Mouse (Mus musculus) neural tube, embryonic 10.5 days (tissue): ENCODE results near the gene Gm9970.
A peak's percentile ranks its signal among the peaks of the same experiment; 100 is the strongest.

Source experiments
- DNase-seq: peaks from one replicate; pipeline ENCODE4 v3.0.0-alpha.2; 2017; ENCODE audit warnings: low spot score; ENCODE audit errors: extremely low spot score

The Gm9970 gene

DNA sequence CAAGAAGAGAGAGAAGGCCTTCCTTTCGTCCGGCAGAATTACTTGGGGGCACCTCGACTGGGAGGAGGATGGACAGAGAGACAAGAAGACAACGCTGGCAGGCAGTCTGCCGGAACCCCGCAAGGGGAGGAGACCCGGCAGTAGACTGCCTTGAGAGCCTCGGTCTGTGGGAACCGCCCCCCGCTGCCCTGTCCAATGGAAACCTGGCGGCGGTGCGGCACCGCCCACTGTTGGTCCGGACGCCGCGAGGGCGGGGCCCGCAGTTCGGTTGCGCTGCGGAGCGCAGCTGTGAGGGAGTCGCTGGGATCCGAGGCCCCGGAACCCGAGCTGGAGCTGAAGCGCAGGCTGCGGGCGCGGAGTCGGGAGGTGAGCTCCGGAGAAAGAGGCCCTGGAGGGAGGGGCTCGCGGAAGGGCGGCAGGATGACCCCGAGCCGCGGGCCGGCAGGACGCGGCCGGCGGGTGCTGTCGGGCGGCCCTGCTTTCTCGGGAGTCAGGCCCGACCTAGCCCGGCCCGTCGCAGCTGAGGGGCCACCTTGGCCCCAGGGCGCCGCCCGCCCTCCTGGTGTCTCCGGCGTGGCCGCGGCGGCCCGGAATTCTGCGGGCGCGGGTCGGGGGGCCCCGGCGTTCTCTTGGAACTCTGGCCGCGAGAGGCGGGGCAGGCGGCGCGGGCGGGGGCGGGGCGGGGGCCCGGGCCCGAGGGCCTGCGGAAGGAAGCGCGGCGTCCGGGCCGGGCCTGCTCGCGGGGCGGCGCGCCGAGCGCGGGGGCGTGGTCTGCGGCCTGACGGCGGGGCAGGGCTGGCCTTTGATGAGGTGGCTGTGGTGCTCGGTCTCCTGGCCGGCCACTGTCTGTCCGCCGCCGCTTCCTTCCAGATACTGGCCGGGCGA lies at the start of gene Gm9970, which contains the start of gene Nrbp1:
TSS of gene Gm9970 (minus strand) at position 596 of the 885 bp plus-strand sequence.
TSS of gene Nrbp1 (plus strand) at position 228 of the 885 bp plus-strand sequence.
- peak; percentile 93 for DNase-seq

DNA sequence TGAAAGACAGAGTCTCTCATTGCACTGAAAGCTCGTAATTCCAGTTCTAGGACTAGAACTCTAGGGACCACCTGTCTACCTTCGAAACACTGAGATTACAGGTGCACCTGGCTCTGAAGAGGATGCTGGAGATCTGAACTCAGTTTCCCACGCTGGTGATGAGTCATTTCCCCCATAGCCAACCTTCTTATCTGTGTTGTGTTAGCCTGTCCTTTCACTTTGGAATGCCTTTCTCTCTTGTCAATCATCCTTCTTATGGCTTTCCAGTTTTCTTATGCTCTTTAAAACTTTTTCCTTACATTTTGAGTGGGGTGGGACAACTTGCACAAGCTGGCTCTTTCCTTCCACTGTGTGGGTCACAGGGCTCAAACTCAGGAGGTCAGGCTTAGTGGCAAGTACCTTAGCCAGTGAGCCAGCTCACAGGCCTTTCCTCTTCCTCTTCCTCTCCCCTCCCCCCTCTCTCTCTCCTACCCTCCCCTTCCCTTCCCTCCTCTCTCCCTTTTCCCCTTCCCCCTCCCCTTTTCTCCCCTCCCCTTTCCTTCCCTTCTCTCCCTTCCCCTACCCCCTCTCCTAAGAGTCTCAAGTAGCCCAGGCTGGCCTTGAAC lies 48.7 kb upstream of the Gm9970 start:
- DNase-seq = no peak

DNA sequence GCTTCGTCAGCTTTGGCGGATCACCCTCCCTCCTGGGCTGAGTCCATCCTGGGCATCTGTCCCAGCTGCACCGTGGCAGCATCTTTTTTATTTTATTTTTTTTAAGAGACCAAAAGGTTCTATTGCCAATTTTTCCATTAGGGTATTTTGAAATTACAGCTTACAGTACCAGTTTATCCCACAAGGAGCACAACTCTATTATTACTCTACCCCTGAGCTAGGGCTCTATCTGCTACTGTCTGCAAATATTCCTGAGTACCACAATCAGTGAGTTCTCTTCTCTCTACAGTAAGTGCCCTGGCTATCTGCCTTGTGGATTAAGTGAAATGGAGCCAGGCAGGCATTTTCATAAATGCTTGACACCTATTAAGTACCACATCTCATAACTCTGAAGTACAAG lies 47.6 kb upstream of the Gm9970 start:
- no peak for DNase-seq

DNA sequence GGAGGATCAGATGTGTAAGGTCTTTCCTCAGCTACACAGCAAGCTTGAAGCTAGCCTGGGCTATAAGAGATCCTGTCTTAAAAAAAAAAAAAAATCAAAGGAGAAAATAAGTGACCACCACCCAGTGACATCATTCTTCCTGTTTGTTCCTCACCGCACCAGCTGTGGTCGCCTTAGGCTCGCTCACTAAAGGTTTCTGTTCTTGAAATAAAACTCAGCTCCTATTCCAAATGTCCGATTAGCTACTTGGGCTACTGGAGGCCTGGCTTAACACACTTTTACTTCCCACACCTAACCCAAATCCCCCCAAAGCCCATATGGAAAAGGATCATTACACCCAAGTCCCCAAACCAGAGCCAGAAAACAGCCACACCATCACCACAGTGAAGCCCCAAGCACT lies 47.2 kb upstream of the Gm9970 start:
- no peak for DNase-seq

DNA sequence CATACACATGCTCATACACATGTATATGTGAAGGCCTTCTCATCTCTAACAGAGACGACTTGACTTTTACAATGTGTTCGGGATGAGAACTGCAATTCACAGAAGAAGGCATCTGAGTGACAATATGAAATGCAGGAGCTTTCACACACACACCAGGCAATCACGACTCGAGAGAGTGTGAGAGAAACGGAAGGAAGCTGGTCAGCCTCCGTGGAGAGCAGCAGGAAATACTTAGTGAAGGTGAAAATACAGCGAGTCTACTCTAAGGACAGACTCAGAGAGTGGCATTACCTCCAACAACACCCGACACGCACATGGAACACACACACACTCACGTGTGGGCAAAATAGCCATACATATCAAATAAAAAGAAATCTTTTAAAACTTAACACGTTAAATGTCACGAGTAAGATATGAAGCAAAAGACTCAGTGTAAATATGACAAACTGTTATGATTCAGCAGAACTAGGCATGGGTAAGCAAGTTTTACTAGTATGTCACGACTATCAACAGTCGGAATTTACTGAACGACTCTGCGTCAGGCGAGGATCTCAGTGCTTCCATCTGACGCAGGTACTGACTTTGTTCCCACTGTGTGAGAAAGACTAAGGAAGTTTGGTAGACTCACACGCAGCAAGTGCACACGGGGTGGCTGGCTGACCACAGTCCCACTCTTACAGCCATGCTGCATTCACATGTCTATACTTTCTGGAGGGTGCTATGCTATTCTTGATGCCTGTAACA lies 38.4 kb upstream of the Gm9970 start:
- no peak for DNase-seq

DNA sequence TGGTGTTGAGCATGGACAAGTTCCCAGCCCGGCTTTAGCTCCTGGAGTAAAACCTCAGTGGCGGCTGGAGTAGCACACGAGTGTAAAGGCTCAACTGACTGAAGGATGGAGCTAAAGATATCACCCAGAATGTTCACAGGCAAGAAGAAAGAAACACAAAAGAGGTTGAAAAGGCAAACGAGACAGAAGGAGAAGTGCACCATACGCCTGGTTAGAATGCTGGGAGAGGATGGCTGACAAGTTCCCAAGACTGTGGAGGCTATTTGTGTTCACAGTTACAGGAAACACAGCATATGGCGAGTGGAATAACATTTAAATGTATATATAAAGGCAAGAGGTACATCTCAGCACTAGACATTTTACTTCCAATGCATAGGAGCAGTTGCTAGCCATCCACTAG lies 32.0 kb upstream of the Gm9970 start:
- no peak for DNase-seq

DNA sequence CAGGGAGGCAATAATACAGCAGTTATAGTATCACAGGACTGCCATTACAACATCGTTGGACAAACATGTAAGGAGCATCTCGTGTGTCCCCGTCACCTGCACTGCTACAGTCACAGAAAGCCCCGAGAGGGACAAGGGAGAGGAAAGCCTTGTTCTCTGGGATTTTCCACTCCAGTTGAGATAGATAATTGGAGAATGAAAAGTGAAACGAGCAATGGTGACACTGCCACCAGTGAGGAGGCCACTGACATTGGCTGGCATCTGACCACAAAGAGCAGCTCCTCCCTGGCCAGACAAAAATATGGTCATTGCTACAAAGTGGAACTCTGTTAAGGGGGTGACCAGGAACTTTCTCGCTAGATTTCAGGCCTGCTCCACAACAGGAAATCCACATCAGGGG lies 26.7 kb upstream of the Gm9970 start:
- DNase-seq = no peak

DNA sequence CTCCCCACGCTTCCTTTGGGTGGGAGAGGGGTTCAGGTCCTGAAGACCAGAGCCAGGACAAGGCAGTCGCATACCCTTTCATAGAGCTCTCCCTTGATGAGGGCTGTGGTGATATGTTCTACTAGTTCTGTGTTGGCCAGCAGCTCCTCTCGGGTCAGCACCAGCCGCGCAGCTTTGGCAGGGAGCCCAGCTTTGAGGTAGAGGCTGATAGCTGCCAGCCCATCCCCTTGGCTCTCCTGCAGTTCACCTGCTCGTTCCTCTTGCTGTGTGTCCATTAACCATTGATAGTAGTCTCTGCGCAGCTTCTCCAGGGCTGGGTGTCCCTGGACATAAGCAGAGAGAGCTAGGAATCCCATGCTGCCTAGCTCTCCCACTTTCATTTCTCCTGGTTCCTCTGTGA lies 25.1 kb upstream of the Gm9970 start:
- DNase-seq = no peak

DNA sequence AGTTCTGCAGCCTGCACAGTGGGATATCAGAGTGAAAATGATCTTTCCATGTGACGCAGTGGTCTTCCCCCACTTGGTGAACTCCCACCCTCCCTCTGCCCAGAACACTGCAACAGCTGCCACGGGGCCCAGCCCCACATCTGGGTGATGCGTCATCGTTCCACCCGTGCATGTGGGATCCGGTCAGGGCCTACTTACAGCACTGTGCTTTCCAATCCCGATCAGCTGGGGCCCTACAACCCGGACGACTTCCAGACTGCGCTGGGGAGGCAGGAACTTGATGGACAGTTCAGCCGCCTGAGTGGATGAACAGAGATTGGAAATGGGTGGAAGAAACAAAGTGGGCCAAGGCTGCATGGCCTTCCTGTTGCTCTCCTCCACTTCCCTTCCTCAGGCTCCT lies 16.6 kb upstream of the Gm9970 start:
- no peak for DNase-seq

DNA sequence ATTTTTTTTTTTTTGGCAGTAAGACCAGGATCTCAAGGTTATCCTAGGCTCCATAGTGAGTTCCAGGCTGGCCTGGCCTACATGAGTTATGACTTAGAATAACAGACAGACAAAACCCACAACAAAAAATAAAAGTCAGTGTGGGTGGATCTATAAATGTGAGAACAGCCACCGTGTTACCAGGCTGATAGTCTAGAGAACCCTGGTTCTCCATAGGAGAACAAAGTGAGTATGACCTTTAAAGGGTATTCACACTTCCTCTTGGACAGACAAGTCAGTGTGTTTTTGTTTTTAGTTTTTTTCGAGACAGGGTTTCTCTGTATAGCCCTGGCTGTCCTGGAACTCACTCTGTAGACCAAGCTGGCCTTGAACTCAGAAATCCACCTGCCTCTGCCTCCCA lies 14.9 kb upstream of the Gm9970 start:
- no peak for DNase-seq

DNA sequence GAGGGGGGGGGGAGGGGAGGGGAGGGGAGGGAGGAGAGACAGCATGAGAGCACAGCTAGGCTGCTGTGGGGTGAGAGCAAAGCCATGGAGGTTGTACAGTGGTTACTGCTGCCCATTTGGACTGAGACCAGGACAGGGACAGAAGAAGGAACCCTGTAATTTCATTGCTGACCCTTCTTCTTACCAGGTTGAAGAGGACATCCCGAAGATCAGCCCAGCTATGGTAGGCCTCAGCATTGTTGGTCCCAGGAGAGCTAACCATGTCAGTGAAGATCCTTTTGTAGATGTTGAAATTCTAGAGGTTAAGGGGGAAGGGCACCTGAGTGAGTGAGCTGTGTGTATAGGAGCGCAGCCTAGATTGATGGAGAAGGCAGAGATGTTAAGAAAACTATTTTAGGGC lies 14.3 kb upstream of the Gm9970 start:
- no peak for DNase-seq

DNA sequence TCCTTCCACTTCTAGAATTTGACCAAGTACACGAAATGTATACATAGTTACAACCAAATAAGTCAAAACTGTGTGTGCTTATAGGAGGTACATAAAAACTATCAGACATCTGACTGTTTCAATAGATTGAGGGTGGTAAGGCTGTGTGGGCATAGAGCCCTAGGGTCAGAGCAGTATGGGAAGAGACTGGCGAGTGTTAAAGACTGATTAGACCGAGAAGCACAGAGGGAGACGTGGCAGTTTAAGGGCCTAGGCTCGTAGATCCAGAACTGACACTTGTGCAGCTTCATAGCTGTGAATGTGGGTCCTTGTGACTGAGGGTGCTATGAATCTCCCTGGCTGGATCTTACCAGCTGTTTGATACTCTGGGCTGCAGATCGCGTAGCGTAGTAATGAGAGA lies 13.9 kb upstream of the Gm9970 start:
- no peak for DNase-seq

DNA sequence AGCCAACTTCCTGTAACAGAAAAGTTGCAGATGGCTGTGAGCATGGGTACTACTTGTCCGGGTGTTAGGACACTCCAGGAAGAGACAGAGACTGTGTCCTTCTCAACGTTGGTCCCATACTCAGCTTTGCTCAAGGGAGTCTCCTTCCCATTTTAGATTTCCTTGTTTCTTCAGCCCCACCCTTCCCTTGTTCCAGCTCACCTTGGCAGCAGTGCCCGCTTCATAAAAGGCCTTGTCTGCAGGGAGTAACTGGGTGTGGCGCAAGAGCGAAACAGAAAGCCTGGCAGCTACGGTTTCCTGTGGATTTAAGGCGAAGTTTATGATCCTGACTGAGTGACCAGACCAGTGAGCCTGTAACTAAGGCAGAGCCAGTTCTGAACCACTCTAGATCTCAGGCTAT lies 13.4 kb upstream of the Gm9970 start:
- DNase-seq = no peak

DNA sequence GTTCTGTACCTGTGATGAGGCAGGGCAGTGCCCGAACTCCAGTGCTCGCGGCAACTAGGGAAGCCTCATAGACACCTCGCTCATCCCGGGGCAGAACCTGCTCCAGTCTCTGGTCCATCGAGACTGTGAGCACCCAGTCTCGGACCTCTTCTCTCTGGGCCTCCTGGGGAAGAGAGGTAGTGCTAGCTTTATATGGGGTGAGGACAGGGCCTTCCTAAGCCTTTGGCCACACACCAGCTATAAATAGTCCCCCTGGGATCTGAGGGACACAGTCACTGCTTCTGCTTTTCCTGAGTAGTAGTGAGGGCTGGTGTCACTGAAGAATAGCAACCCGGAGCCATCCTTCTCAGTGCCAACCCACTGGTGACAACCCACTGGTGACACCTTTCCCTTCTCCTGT lies 12.8 kb upstream of the Gm9970 start:
- DNase-seq = no peak

DNA sequence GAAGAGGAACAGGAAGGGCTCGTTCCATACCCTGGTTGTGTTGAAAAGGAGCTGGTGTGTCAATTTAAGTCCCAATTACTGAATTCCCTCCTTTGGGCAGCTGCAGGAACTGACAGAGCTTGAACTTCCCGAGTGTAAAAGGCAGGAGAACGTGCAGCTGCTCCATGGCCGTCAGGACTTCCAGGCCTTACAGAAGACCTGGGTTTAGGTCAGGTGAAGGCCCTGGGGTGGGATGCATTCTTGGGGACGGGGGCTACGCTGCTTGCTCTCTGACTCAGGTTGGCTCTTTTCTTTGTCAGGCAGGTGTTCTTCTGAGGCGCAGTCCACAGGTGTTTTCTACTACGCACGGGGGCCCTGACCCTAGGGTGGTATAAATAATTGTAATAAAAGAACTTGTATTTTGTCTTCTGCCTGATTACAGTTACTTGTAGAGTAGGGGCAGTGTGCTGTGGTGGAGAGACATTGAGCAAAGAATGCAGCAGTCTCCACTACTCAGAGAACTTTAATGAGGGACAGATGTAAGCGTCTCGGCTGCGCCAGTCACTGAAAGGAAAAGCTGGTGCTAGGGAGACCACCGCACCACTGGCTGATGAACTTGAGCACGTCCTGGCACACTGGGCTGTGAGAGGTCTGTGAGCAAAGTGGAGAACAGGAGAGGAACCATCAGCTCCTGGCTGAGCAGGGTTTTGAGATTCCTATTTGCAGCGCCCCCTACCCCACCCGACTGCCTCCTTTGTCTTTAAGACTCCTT lies 11.9 kb upstream of the Gm9970 start:
- DNase-seq = no peak

DNA sequence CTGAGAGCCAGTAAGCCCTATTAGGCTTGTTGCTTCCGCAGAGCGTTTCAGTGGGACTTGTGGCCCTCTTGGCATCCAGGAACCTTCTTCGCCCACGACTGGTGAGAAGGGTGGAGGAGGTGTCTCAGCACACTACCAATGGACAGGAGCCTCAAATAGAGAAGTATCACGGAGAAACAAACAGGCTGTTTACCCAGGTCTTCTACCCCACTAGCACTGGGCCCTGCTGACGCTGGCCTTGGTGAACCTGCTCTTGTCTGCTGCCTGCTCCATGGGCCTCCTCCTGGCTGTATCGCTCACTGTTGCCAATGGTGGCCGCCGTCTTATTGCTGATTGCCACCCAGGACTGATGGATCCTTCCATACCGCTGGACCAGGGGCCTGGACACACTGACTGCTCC lies 11.1 kb upstream of the Gm9970 start:
- DNase-seq = peak; percentile 20

DNA sequence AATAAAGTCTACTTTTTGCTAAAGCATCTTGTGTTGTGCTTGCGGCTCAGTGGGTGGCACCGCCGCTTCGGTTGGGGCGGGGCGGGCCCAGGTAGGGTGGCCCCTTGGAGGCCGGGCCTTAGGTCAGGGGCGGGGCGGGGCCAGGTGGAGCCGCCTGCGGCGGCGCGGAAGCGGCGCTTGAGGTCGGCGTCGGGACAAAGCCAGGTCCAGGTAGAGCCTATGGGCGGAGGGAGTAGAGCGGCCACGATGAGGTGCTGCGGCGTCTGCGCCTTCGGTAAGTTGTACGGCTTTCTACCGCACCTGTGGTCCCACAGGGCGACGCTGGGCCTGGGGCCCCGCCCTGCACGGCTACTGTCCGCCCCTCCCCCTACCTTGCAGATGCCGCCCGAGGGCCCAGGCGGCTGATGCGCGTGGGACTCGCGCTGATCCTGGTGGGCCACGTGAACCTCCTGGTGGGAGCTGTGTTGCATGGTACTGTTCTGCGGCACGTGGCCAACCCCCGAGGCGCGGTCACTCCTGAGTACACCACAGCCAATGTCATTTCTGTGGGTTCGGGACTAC lies 10.6 kb upstream of the Gm9970 start, which contains the start of gene Krtcap3:
TSS of gene Krtcap3 (plus strand) at position 151 of the 561 bp plus-strand sequence.
- peak; percentile 45 for DNase-seq

DNA sequence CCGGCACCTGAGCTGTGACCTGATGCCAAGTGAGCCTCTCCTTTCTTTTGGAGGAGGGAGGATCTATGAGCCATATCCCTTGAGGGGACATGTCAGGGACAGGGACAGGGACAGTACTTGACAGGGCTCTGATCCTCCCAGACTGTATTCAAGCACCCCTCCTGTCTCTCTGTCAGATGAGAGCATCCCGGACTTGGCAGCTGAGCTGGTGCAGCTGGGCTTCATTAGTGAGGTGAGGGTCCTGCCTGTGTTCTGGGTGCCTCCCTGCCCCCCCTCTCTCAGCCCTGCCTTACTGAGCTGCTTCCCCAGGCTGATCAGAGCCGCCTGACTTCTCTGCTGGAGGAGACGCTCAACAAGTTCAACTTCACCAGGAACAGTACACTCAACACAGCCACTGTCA lies 9.7 kb upstream of the Gm9970 start:
- peak; percentile 27 for DNase-seq

DNA sequence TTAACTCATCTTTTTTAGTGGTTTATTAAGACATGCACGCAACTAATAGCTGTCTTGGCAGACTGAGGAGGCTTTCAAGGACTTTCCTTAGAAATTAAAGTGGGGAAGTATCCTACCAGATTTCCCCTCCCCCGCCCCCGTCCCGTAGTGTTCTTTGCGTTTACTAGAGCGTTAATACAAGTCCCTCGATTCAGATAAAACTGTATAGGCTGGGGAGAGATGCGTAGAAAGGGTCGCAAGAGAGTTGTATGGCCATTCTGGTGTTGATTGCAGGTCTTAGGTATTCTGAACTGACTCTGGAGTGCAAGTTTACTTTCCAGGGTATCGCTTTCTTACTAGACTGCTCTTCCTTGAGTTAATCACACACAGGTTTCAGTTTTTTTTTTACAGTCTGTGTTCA lies 1.2 kb upstream of the Gm9970 start:
- DNase-seq = no peak

DNA sequence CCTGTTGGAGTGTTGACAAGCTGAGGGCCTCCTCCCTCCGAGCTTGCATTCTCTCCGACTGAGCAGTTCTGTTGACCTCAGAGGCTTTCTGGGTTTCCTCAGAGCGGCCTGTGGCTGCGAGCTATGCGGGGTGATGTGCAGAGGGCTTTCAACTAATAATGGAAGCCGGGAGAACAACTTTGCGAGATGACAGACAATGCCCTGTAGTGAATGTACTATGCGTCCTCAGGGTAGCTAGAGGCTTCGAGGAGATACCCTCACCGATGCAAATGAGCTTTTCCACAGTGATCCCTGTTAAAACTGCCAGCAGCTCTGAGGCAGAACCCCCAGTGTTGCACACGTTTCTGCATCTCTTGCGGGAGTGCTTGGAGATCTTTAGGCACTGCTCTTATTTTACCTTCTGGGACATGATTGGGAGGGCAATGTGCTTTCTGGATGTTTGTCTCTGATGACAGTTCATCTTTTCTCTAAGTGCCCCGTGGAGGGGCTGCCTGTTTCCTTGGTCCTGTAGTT lies 546 bp upstream of the Gm9970 start:
- no peak for DNase-seq

DNA sequence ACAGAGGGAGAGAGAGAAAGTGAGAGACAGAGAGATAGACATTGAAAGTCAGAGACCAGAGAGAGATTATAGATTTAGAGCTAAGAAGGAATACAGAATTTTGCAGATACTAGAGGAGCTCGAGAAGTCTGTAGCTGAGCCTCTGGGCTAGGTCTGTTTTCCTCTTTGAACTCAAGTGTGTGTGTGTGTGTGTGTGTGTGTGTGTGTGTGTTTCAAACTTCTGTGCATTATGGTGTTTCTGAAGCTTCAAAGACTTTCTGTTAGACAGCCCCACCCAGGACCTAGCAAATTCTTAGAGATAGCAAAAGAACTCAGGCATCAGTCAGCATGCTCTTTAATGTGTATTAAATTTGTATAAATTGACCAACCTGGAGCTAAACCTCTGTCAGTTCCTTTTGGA lies 14.4 kb downstream of the Gm9970 start:
- no peak for DNase-seq
